Comparison of ENCODE assay signal across 25 mouse cellular contexts in genomic region chrX:36758566-36758965, GRCm38 (mm10). TPM values are rescaled to one million over a fixed set of nuclear protein-coding genes. Genes with fewer than 3 reads are reported as not detected.
A peak's percentile ranks its signal among the peaks of the same experiment; 100 is the strongest.
DNase-seq lines count a peak whose midpoint lies in the region; ATAC-seq lines count a peak whose summit lies in the region.
"Had no signal": no experiment of that assay in that cellular context is flagged by ENCODE, and none has a peak within 500 bp of the region (broad histone marks: within the 10 kb centered on the region; RNA-seq: fewer than 3 reads in every experiment).

No protein-coding gene starts in this region.

- no peak overlapping the region for H3K4me3 ChIP-seq in heart, embryonic 10.5 days
- no peak overlapping the region for H3K4me3 ChIP-seq in forebrain, embryonic 13.5 days
- H3K4me3 ChIP-seq: heart, embryonic 13.5 days; hindbrain, embryonic 13.5 days; intestine, embryonic 15.5 days; limb, embryonic 15.5 days; liver, embryonic 15.5 days; myocyte; neural tube, embryonic 15.5 days had no signal

- no peaks in the 10 kb centered on the region for H3K36me3 ChIP-seq in splenic B cell, adult 2 months (ENCODE audit: control insufficient read depth, insufficient read depth, low read length, poor library complexity, severe bottlenecking)
- no peaks in the 10 kb centered on the region for H3K36me3 ChIP-seq in heart, embryonic 10.5 days
- no peaks in the 10 kb centered on the region for H3K36me3 ChIP-seq in forebrain, embryonic 13.5 days (ENCODE audit: poor library complexity, severe bottlenecking)
- H3K36me3 ChIP-seq: heart, embryonic 13.5 days; hindbrain, embryonic 13.5 days; intestine, embryonic 15.5 days; limb, embryonic 15.5 days; liver, embryonic 15.5 days; neural tube, embryonic 15.5 days had no signal

- 61% methylated on average over 6 of the region's 6 CpGs for WGBS in heart, embryonic 10.5 days
- 70% methylated on average over 6 of the region's 6 CpGs for WGBS in forebrain, embryonic 13.5 days

- H3K9ac ChIP-seq in forebrain, embryonic 13.5 days: no peak overlapping the region
- H3K9ac ChIP-seq: heart, embryonic 13.5 days; hindbrain, embryonic 13.5 days; intestine, embryonic 15.5 days; limb, embryonic 15.5 days; liver, embryonic 15.5 days; neural tube, embryonic 15.5 days had no signal

- no peak for ATAC-seq in forebrain, embryonic 13.5 days
- ATAC-seq: forebrain, embryonic 16.5 days; intestine, embryonic 15.5 days; Patski had no signal

- no peak overlapping the region for H3K4me2 ChIP-seq in forebrain, embryonic 13.5 days
- H3K4me2 ChIP-seq: heart, embryonic 13.5 days; hindbrain, embryonic 13.5 days; intestine, embryonic 15.5 days; limb, embryonic 15.5 days; liver, embryonic 15.5 days; neural tube, embryonic 15.5 days had no signal

- H3K4me1 ChIP-seq in heart, embryonic 10.5 days: no peaks in the 10 kb centered on the region
- peaks cover 7% of the 10 kb centered on the region for H3K4me1 ChIP-seq in forebrain, embryonic 13.5 days
- H3K4me1 ChIP-seq: heart, embryonic 13.5 days; intestine, embryonic 15.5 days; limb, embryonic 15.5 days; liver, embryonic 15.5 days; neural tube, embryonic 15.5 days had no signal

- no peaks in the 10 kb centered on the region for H3K27me3 ChIP-seq in splenic B cell, adult 2 months (ENCODE audit: control insufficient read depth, insufficient read depth, low read length, poor library complexity, severe bottlenecking)
- no peaks in the 10 kb centered on the region for H3K27me3 ChIP-seq in heart, embryonic 10.5 days (ENCODE audit: insufficient read depth, poor library complexity, severe bottlenecking)
- no peaks in the 10 kb centered on the region for H3K27me3 ChIP-seq in forebrain, embryonic 13.5 days
- H3K27me3 ChIP-seq: heart, embryonic 13.5 days; hindbrain, embryonic 13.5 days; intestine, embryonic 15.5 days; limb, embryonic 15.5 days; liver, embryonic 15.5 days; neural tube, embryonic 15.5 days had no signal

- no peak overlapping the region for H3K27ac ChIP-seq in heart, embryonic 10.5 days
- H3K27ac ChIP-seq in forebrain, embryonic 13.5 days: no peak overlapping the region
- H3K27ac ChIP-seq: heart, embryonic 13.5 days; hindbrain, embryonic 13.5 days; intestine, embryonic 15.5 days; limb, embryonic 15.5 days; liver, embryonic 15.5 days; neural tube, embryonic 15.5 days; stomach, postnatal 0 days had no signal

- H3K9me3 ChIP-seq in heart, embryonic 10.5 days: no peaks in the 10 kb centered on the region
- no peaks in the 10 kb centered on the region for H3K9me3 ChIP-seq in forebrain, embryonic 13.5 days (replicated peaks)
- H3K9me3 ChIP-seq: heart, embryonic 13.5 days; hindbrain, embryonic 13.5 days; intestine, embryonic 15.5 days; limb, embryonic 15.5 days; liver, embryonic 15.5 days; neural tube, embryonic 15.5 days had no signal

- peak; percentile 32 for DNase-seq in adrenal gland, adult 2 months
- no peak for DNase-seq in adrenal gland, postnatal 14 days
- DNase-seq in thymus, postnatal 0 days (ENCODE audit: low spot score): peak; percentile 6
- no peak for DNase-seq in thymus, postnatal 4 days
- peak; percentile 26 for DNase-seq in induced T-regulatory cell, adult 2 months (ENCODE audit: low read depth)
- peak; percentile 13 for DNase-seq in splenic B cell, adult 2 months (ENCODE audit: low read depth, low spot score)
- DNase-seq in heart, embryonic 10.5 days (ENCODE audit: low spot score): no peak
- DNase-seq: B cell, adult 2 months; cerebellum, postnatal 10 days; embryo, embryonic 11 days; kidney, adult 9 months; kidney, postnatal 36 days; midbrain, embryonic 14.5 days had no signal

RNA-seq across cellular contexts. Expression of gene Slc25a43, which starts 15.1 kb away (rescaled TPM):
- total RNA-seq in adrenal gland, adult 2 months (2021): 1 to 10 TPM; 1.0 to 1.1 TPM
- 2.8 and 3.4 TPM in 2 replicates for polyA plus RNA-seq in adrenal gland, adult 2 months (2012; rRNA removed)
- 1.6 and 2.1 TPM in 2 replicates for total RNA-seq in adrenal gland, postnatal 14 days (2021)
- polyA plus RNA-seq in thymus, postnatal 0 days (2015; fragmentation: Nextera tagmentation; extraction: Ambion mirVana): 1.5 and 2.7 TPM in 2 replicates
- 2.2 and 3.1 TPM in 2 replicates for polyA plus RNA-seq in heart, embryonic 10.5 days (2016; fragmentation: Nextera tagmentation; extraction: Ambion mirVana)
- polyA plus RNA-seq in forebrain, embryonic 13.5 days (2015; fragmentation: Nextera tagmentation; extraction: Ambion mirVana): 0.58 and 0.68 TPM in 2 replicates
- total RNA-seq: heart, postnatal 25 days had no signal

RNA-seq across cellular contexts. Expression of gene Slc25a5, which starts 36.9 kb away (rescaled TPM):
- 100 to 1,000 TPM; 382 to 504 TPM for total RNA-seq in adrenal gland, adult 2 months (2021)
- polyA plus RNA-seq in adrenal gland, adult 2 months (2012; rRNA removed): 261 and 313 TPM in 2 replicates
- 588 and 637 TPM in 2 replicates for total RNA-seq in adrenal gland, postnatal 14 days (2021)
- 1,172 and 1,231 TPM in 2 replicates for polyA plus RNA-seq in thymus, postnatal 0 days (2015; fragmentation: Nextera tagmentation; extraction: Ambion mirVana)
- polyA plus RNA-seq in heart, embryonic 10.5 days (2016; fragmentation: Nextera tagmentation; extraction: Ambion mirVana): 1,068 and 1,241 TPM in 2 replicates
- polyA plus RNA-seq in forebrain, embryonic 13.5 days (2015; fragmentation: Nextera tagmentation; extraction: Ambion mirVana): 749 and 783 TPM in 2 replicates

Comparison
In these comparisons a context has a peak if more than half of its experiments do, and no peak if none do; other contexts are left out.
1. DNase-seq: peak in adrenal gland, adult 2 months (single experiment), thymus, postnatal 0 days (single experiment), induced T-regulatory cell, adult 2 months (single experiment) and splenic B cell, adult 2 months (single experiment); none in adrenal gland, postnatal 14 days (single experiment), thymus, postnatal 4 days (single experiment) and heart, embryonic 10.5 days (single experiment).